Mouse (Mus musculus) CH12.LX (cell line): ENCODE results near the gene Myog. TPM values are rescaled to one million over a fixed set of nuclear protein-coding genes. Genes with fewer than 3 reads are reported as not detected.

ENCODE experiments used
- DNase-seq: peaks from one replicate; pipeline ENCODE4 v3.0.0-alpha.2; 2013; ENCODE audit errors: extremely low read depth
- H3K27ac ChIP-seq: 2 replicates; pipeline ENCODE4 v1.5.1; 2012; ENCODE audit warnings: low read depth, mild to moderate bottlenecking, control low read depth, moderate library complexity; ENCODE audit not compliant: insufficient read depth
- H3K27me3 ChIP-seq: replicated peaks from 2 replicates; pipeline ENCODE3; 2012; ENCODE audit warnings: inconsistent platforms
- H3K36me3 ChIP-seq, 2 experiments: replicated peaks in 1 of 2; 2 replicates each; pipeline versions ENCODE3 to v1.6.1; 2012; ENCODE audit warnings: inconsistent platforms in 1 of 2, low read length in 1 of 2, mild to moderate bottlenecking in 1 of 2, mixed read lengths in 1 of 2, moderate library complexity in 1 of 2; ENCODE audit not compliant: control insufficient read depth in 1 of 2, insufficient read depth in 1 of 2
- H3K4me1 ChIP-seq, 2 experiments: 2 replicates each; pipeline ENCODE4 v1.6.1; 2012; ENCODE audit warnings: inconsistent platforms in 1 of 2, moderate library complexity in 1 of 2; ENCODE audit not compliant: insufficient read depth in 2 of 2, control insufficient read depth in 1 of 2
- H3K4me2 ChIP-seq: 2 replicates; pipeline ENCODE4 v1.6.1; 2012; ENCODE audit warnings: low read depth, mild to moderate bottlenecking, control low read depth; ENCODE audit not compliant: poor library complexity, insufficient read depth, severe bottlenecking
- H3K4me3 ChIP-seq, 3 experiments: fragments of 150-350 bp in 1 of 3; sonication (generic) in 1 of 3; replicated peaks in 1 of 3; 2 replicates each; pipeline versions ENCODE3 to v1.5.1; 2011 to 2012; ENCODE audit warnings: low read depth in 2 of 3, low read length in 2 of 3, mild to moderate bottlenecking in 2 of 3, moderate library complexity in 2 of 3, control low read depth in 1 of 3, improper control_type of control experiment in 1 of 3, inconsistent platforms in 1 of 3, mixed read lengths in 1 of 3; ENCODE audit not compliant: poor library complexity in 1 of 3
- H3K79me2 ChIP-seq: replicated peaks from 2 replicates; pipeline ENCODE4 v1.6.1; 2012; ENCODE audit warnings: mild to moderate bottlenecking, moderate library complexity; ENCODE audit not compliant: control insufficient read depth, poor library complexity, insufficient read depth, severe bottlenecking; ENCODE audit errors: extremely low read depth
- H3K9ac ChIP-seq: 2 replicates; pipeline ENCODE4 v1.6.1; 2012; ENCODE audit warnings: low read depth, mild to moderate bottlenecking, control low read depth, moderate library complexity; ENCODE audit not compliant: insufficient read depth
- H3K9me3 ChIP-seq: replicated peaks from 2 replicates; pipeline ENCODE3; 2012; ENCODE audit warnings: low read length, inconsistent platforms, mixed read lengths
- CTCF ChIP-seq, 2 experiments: IDR thresholded peaks in 1 of 2; conservative IDR thresholded peaks in 1 of 2; 2 replicates each; pipeline ENCODE4 v1.5.1; 2011 to 2012; ENCODE audit warnings: low read depth in 2 of 2, low read length in 2 of 2, improper control_type of control experiment in 1 of 2, inconsistent platforms in 1 of 2, mild to moderate bottlenecking in 1 of 2, moderate library complexity in 1 of 2
- E2F4 ChIP-seq: IDR thresholded peaks from 2 replicates; pipeline ENCODE4 v1.6.1; 2011; ENCODE audit warnings: low read depth, low read length, improper control_type of control experiment; ENCODE audit not compliant: insufficient replicate concordance
- ETS1 ChIP-seq: conservative IDR thresholded peaks from 2 replicates; pipeline ENCODE4 v1.6.1; 2012; ENCODE audit warnings: low read depth, mild to moderate bottlenecking, inconsistent platforms, low read length, improper control_type of control experiment, moderate library complexity
- GABPA ChIP-seq: IDR thresholded peaks from 2 replicates; pipeline ENCODE4 v1.6.1; 2012; ENCODE audit warnings: low read depth, low read length, improper control_type of control experiment, inconsistent platforms; ENCODE audit not compliant: insufficient replicate concordance
- HCFC1 ChIP-seq: IDR thresholded peaks from 2 replicates; pipeline ENCODE4 v1.6.1; 2012; ENCODE audit warnings: low read depth, mild to moderate bottlenecking, inconsistent platforms, low read length, improper control_type of control experiment
- IRF4 ChIP-seq: IDR thresholded peaks from 2 replicates; pipeline ENCODE4 v1.6.1; 2014; ENCODE audit warnings: low read depth, mild to moderate bottlenecking, inconsistent platforms, low read length, improper control_type of control experiment
- JUN ChIP-seq: IDR thresholded peaks from 2 replicates; pipeline ENCODE4 v1.6.1; 2011; ENCODE audit warnings: low read depth, mild to moderate bottlenecking, low read length, improper control_type of control experiment, moderate library complexity; ENCODE audit not compliant: insufficient read depth
- KAT2A ChIP-seq: IDR thresholded peaks from 2 replicates; pipeline ENCODE4 v1.6.1; 2012; ENCODE audit warnings: low read length, improper control_type of control experiment, inconsistent platforms; ENCODE audit not compliant: insufficient replicate concordance
- MAFK ChIP-seq: IDR thresholded peaks from 2 replicates; pipeline ENCODE4 v1.6.1; 2011; ENCODE audit warnings: low read length, improper control_type of control experiment; ENCODE audit not compliant: insufficient replicate concordance
- MEF2A ChIP-seq: IDR thresholded peaks from 2 replicates; pipeline ENCODE4 v1.6.1; 2014; ENCODE audit warnings: low read depth, mild to moderate bottlenecking, inconsistent platforms, low read length, improper control_type of control experiment, borderline replicate concordance
- MXI1 ChIP-seq: IDR thresholded peaks from 2 replicates; pipeline ENCODE4 v1.6.1; 2011; ENCODE audit warnings: mild to moderate bottlenecking, low read depth, low read length, improper control_type of control experiment
- PAX5 ChIP-seq: IDR thresholded peaks from 2 replicates; pipeline ENCODE4 v1.6.1; 2012; ENCODE audit warnings: low read length, inconsistent platforms, mixed read lengths
- POLR2A ChIP-seq: IDR thresholded peaks from 2 replicates; pipeline ENCODE4 v1.6.1; 2011; ENCODE audit warnings: low read depth, mild to moderate bottlenecking, improper control_type of control experiment, low read length
- POLR2AphosphoS2 ChIP-seq: IDR thresholded peaks from 2 replicates; pipeline ENCODE4 v1.6.1; 2011; ENCODE audit warnings: low read depth, low read length, improper control_type of control experiment
- RCOR1 ChIP-seq: conservative IDR thresholded peaks from 2 replicates; pipeline ENCODE4 v1.6.1; 2012; ENCODE audit warnings: low read depth, mild to moderate bottlenecking, inconsistent platforms, low read length, improper control_type of control experiment
- SIN3A ChIP-seq: IDR thresholded peaks from 2 replicates; pipeline ENCODE4 v1.6.1; 2012; ENCODE audit warnings: low read length, improper control_type of control experiment, inconsistent platforms
- TBP ChIP-seq: conservative IDR thresholded peaks from 2 replicates; pipeline ENCODE4 v1.6.1; 2011; ENCODE audit warnings: low read depth, low read length, improper control_type of control experiment
- TCF12 ChIP-seq: IDR thresholded peaks from 2 replicates; pipeline ENCODE4 v1.6.1; 2014; ENCODE audit warnings: low read depth, mild to moderate bottlenecking, inconsistent platforms, low read length, improper control_type of control experiment
- USF1 ChIP-seq: IDR thresholded peaks from 2 replicates; pipeline ENCODE4 v1.6.1; 2014; ENCODE audit warnings: low read depth, mild to moderate bottlenecking, inconsistent platforms, low read length, improper control_type of control experiment
- USF2 ChIP-seq: conservative IDR thresholded peaks from 2 replicates; pipeline ENCODE4 v1.6.1; 2011; ENCODE audit warnings: low read depth, low read length, improper control_type of control experiment
- ZKSCAN1 ChIP-seq: IDR thresholded peaks from 2 replicates; pipeline ENCODE4 v1.6.1; 2012; ENCODE audit warnings: low read depth, inconsistent platforms, low read length, improper control_type of control experiment, borderline replicate concordance
- ZNF384 ChIP-seq: IDR thresholded peaks from 2 replicates; pipeline ENCODE4 v1.6.1; 2012; ENCODE audit warnings: low read depth, low read length, improper control_type of control experiment, inconsistent platforms
- dilution Hi-C: fragments of 300-500 bp; cut with MboI; formaldehyde crosslinking; loops from 2 replicates; pipeline ENCODE4 v1.14.3; 2020; ENCODE audit warnings: low sequenced_read_pairs; ENCODE audit not compliant: extremely low pct_unique_long_range_greater_than_20kb, extremely low pct_ligation_motif_present
- in situ Hi-C: fragments of 300-500 bp; cut with MboI; formaldehyde crosslinking; loops from 3 replicates; pipeline ENCODE4 v1.14.3; 2019; ENCODE audit warnings: low sequenced_read_pairs, low pct_ligation_motif_present, low pct_unique_long_range_greater_than_20kb, mixed read lengths
- polyA plus RNA-seq: library from polyadenylated mRNA; unstranded; fragments of >175 nt; gene quantifications from 2 replicates; pipeline ENCODE4 v1.2.1, GENCODE M21; 2012; ENCODE audit warnings: low read depth; ENCODE audit not compliant: insufficient read length
- total RNA-seq, 2 experiments: library from RNA; depleted of rRNA; stranded (reverse); fragments of 300-350 nt in 1 of 2; fragments of >200 nt in 1 of 2; gene quantifications; 2 replicates each; pipeline ENCODE4 v1.2.3; 2012 to 2014

Myog gene
- total and polyA plus RNA-seq, 3 experiments, result not detected

DNA sequence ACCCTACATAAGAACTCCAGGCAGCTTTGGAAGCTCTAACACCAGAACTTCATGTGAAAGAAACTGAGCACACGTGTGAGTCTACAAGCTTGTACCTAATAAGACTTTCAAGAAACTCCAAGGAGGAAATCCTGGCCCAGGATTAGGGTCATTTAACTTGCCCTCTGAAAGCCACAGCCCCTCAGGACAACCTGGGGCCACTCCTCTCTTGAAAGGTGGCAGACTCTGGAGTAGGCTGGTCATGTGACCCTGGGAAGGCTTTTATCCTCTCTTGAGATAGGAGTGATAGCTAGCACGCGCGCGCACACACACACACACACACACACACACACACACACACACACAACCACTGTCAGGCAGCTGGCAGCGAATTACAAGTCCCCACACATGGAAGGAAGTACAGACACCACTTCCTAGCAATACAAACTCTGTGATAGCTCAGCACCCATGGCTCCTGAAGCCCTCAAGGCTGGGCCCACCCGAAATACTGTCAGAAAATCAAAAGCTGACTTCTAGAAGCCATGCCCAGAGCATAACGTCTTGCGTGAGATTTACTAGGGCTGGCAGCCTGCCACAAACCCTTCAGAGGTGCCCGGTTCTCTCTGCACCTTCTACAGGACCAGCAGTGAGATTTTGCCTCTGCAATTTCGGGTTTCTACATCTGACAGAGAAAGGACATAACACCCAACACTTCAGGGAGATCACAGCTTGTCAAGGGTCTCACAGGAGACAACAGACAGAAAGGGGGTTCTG lies 47.3 kb downstream of the Myog start:
- Histone ChIP-seq H3K27ac (no peak overlapping the region), H3K36me3 (no peaks in the 10 kb centered on the region), H3K4me3 (no peak overlapping the region), H3K9me3 (no peaks in the 10 kb centered on the region), H3K27me3 (no peaks in the 10 kb centered on the region), H3K9ac (no peak overlapping the region), H3K4me1 (peaks cover 25 to 49% of the 10 kb centered on the region in 2 experiments), H3K4me2 (no peak overlapping the region), H3K79me2 (no peaks in the 10 kb centered on the region)
- DNase-seq, result no peak
- dilution Hi-C loops (no loop called here), in situ Hi-C loops (no loop called here)
- no peak for TF ChIP-seq PAX5
- TF ChIP-seq HCFC1, result no peak
- no peak for TF ChIP-seq E2F4
- no peak for TF ChIP-seq ZNF384
- TF ChIP-seq TCF12, result no peak
- no peak for TF ChIP-seq ETS1
- TF ChIP-seq KAT2A, result no peak
- no peak for TF ChIP-seq POLR2AphosphoS2

GRCm38 (mm10) chr1:134339162-134339561 lies 49.4 kb downstream of the Myog start:
- no peak overlapping the region for H3K9ac ChIP-seq
- no peaks in the 10 kb centered on the region for H3K9me3 ChIP-seq
- no peak overlapping the region for H3K4me3 ChIP-seq
- no peaks in the 10 kb centered on the region for H3K27me3 ChIP-seq
- H3K27ac ChIP-seq, result no peak overlapping the region
- no peaks in the 10 kb centered on the region for H3K79me2 ChIP-seq
- dilution Hi-C loops, result no loop called here
- TF ChIP-seq USF2 (no peak), ETS1 (no peak), JUN (no peak), GABPA (no peak), TBP (no peak), PAX5 (no peak), MXI1 (no peak), MEF2A (no peak), MAFK (no peak), USF1 (no peak), SIN3A (no peak), CTCF (conservative IDR thresholded peaks at IDR 0.05 in 1 of 2, IDR thresholded peaks at IDR 0.05 in 1 of 2; ENCODE audit: low read depth in 2 of 2, low read length in 2 of 2) (no peak), E2F4 (no peak), POLR2A (no peak), KAT2A (no peak), HCFC1 (no peak), TCF12 (no peak), RCOR1 (no peak), ZKSCAN1 (no peak), IRF4 (no peak)
- TF ChIP-seq, all 38 proteins: peak for 0
- Histone ChIP-seq H3K4me1 (peaks cover 9 to 34% of the 10 kb centered on the region in 2 experiments; a peak in 3 of 4 replicates), H3K36me3 (peaks cover 0 to 3% of the 10 kb centered on the region in 2 experiments), H3K4me2 (no peak overlapping the region)
- in situ Hi-C loops, result no loop called here
- DNase-seq, result no peak
